Mouse (Mus musculus) CH12.LX (cell line): ENCODE results near the gene Cic. TPM values are rescaled to one million over a fixed set of nuclear protein-coding genes. Genes with fewer than 3 reads are reported as not detected.
"Not testable (repeated sequence)": the region's sequence is repeated elsewhere in the genome, so short reads cannot be mapped to it uniquely, and the experiment has no call there.

ENCODE experiments used
- DNase-seq: peaks from one replicate; pipeline ENCODE4 v3.0.0-alpha.2; 2013; ENCODE audit errors: extremely low read depth
- H3K27ac ChIP-seq: 2 replicates; pipeline ENCODE4 v1.5.1; 2012; ENCODE audit warnings: low read depth, mild to moderate bottlenecking, control low read depth, moderate library complexity; ENCODE audit not compliant: insufficient read depth
- H3K27me3 ChIP-seq: replicated peaks from 2 replicates; pipeline ENCODE3; 2012; ENCODE audit warnings: inconsistent platforms
- H3K36me3 ChIP-seq, 2 experiments: replicated peaks in 1 of 2; 2 replicates each; pipeline versions ENCODE3 to v1.6.1; 2012; ENCODE audit warnings: inconsistent platforms in 1 of 2, low read length in 1 of 2, mild to moderate bottlenecking in 1 of 2, mixed read lengths in 1 of 2, moderate library complexity in 1 of 2; ENCODE audit not compliant: control insufficient read depth in 1 of 2, insufficient read depth in 1 of 2
- H3K4me1 ChIP-seq, 2 experiments: 2 replicates each; pipeline ENCODE4 v1.6.1; 2012; ENCODE audit warnings: inconsistent platforms in 1 of 2, moderate library complexity in 1 of 2; ENCODE audit not compliant: insufficient read depth in 2 of 2, control insufficient read depth in 1 of 2
- H3K4me2 ChIP-seq: 2 replicates; pipeline ENCODE4 v1.6.1; 2012; ENCODE audit warnings: low read depth, mild to moderate bottlenecking, control low read depth; ENCODE audit not compliant: poor library complexity, insufficient read depth, severe bottlenecking
- H3K4me3 ChIP-seq, 3 experiments: fragments of 150-350 bp in 1 of 3; sonication (generic) in 1 of 3; replicated peaks in 1 of 3; 2 replicates each; pipeline versions ENCODE3 to v1.5.1; 2011 to 2012; ENCODE audit warnings: low read depth in 2 of 3, low read length in 2 of 3, mild to moderate bottlenecking in 2 of 3, moderate library complexity in 2 of 3, control low read depth in 1 of 3, improper control_type of control experiment in 1 of 3, inconsistent platforms in 1 of 3, mixed read lengths in 1 of 3; ENCODE audit not compliant: poor library complexity in 1 of 3
- H3K79me2 ChIP-seq: replicated peaks from 2 replicates; pipeline ENCODE4 v1.6.1; 2012; ENCODE audit warnings: mild to moderate bottlenecking, moderate library complexity; ENCODE audit not compliant: control insufficient read depth, poor library complexity, insufficient read depth, severe bottlenecking; ENCODE audit errors: extremely low read depth
- H3K9ac ChIP-seq: 2 replicates; pipeline ENCODE4 v1.6.1; 2012; ENCODE audit warnings: low read depth, mild to moderate bottlenecking, control low read depth, moderate library complexity; ENCODE audit not compliant: insufficient read depth
- H3K9me3 ChIP-seq: replicated peaks from 2 replicates; pipeline ENCODE3; 2012; ENCODE audit warnings: low read length, inconsistent platforms, mixed read lengths
- CHD1 ChIP-seq: IDR thresholded peaks from 2 replicates; pipeline ENCODE4 v1.6.1; 2012; ENCODE audit warnings: low read depth, low read length, improper control_type of control experiment, inconsistent platforms
- CTCF ChIP-seq, 2 experiments: IDR thresholded peaks in 1 of 2; conservative IDR thresholded peaks in 1 of 2; 2 replicates each; pipeline ENCODE4 v1.5.1; 2011 to 2012; ENCODE audit warnings: low read depth in 2 of 2, low read length in 2 of 2, improper control_type of control experiment in 1 of 2, inconsistent platforms in 1 of 2, mild to moderate bottlenecking in 1 of 2, moderate library complexity in 1 of 2
- ELF1 ChIP-seq: IDR thresholded peaks from 2 replicates; pipeline ENCODE4 v1.6.1; 2014; ENCODE audit warnings: low read depth, mild to moderate bottlenecking, inconsistent platforms, low read length, improper control_type of control experiment
- IRF4 ChIP-seq: IDR thresholded peaks from 2 replicates; pipeline ENCODE4 v1.6.1; 2014; ENCODE audit warnings: low read depth, mild to moderate bottlenecking, inconsistent platforms, low read length, improper control_type of control experiment
- JUN ChIP-seq: IDR thresholded peaks from 2 replicates; pipeline ENCODE4 v1.6.1; 2011; ENCODE audit warnings: low read depth, mild to moderate bottlenecking, low read length, improper control_type of control experiment, moderate library complexity; ENCODE audit not compliant: insufficient read depth
- JUND ChIP-seq: conservative IDR thresholded peaks from 2 replicates; pipeline ENCODE4 v1.6.1; 2011; ENCODE audit warnings: low read depth, low read length, improper control_type of control experiment
- MAFK ChIP-seq: IDR thresholded peaks from 2 replicates; pipeline ENCODE4 v1.6.1; 2011; ENCODE audit warnings: low read length, improper control_type of control experiment; ENCODE audit not compliant: insufficient replicate concordance
- MAX ChIP-seq: IDR thresholded peaks from 2 replicates; pipeline ENCODE4 v1.6.1; 2011; ENCODE audit warnings: low read length, improper control_type of control experiment
- MAZ ChIP-seq: IDR thresholded peaks from 2 replicates; pipeline ENCODE4 v1.6.1; 2012; ENCODE audit warnings: low read depth, mild to moderate bottlenecking, inconsistent platforms, low read length, improper control_type of control experiment, moderate library complexity
- POLR2A ChIP-seq: IDR thresholded peaks from 2 replicates; pipeline ENCODE4 v1.6.1; 2011; ENCODE audit warnings: low read depth, mild to moderate bottlenecking, improper control_type of control experiment, low read length
- POLR2AphosphoS2 ChIP-seq: IDR thresholded peaks from 2 replicates; pipeline ENCODE4 v1.6.1; 2011; ENCODE audit warnings: low read depth, low read length, improper control_type of control experiment
- RCOR1 ChIP-seq: conservative IDR thresholded peaks from 2 replicates; pipeline ENCODE4 v1.6.1; 2012; ENCODE audit warnings: low read depth, mild to moderate bottlenecking, inconsistent platforms, low read length, improper control_type of control experiment
- SIN3A ChIP-seq: IDR thresholded peaks from 2 replicates; pipeline ENCODE4 v1.6.1; 2012; ENCODE audit warnings: low read length, improper control_type of control experiment, inconsistent platforms
- SMC3 ChIP-seq: IDR thresholded peaks from 2 replicates; pipeline ENCODE4 v1.6.1; 2011; ENCODE audit warnings: low read depth, low read length, improper control_type of control experiment
- TBP ChIP-seq: conservative IDR thresholded peaks from 2 replicates; pipeline ENCODE4 v1.6.1; 2011; ENCODE audit warnings: low read depth, low read length, improper control_type of control experiment
- UBTF ChIP-seq: IDR thresholded peaks from 2 replicates; pipeline ENCODE4 v1.6.1; 2012; ENCODE audit warnings: low read depth, mild to moderate bottlenecking, inconsistent platforms, low read length, improper control_type of control experiment, moderate library complexity
- ZC3H11A ChIP-seq: IDR thresholded peaks from 2 replicates; pipeline ENCODE4 v1.6.1; 2012; ENCODE audit warnings: low read depth, mild to moderate bottlenecking, inconsistent platforms, low read length, improper control_type of control experiment
- ZKSCAN1 ChIP-seq: IDR thresholded peaks from 2 replicates; pipeline ENCODE4 v1.6.1; 2012; ENCODE audit warnings: low read depth, inconsistent platforms, low read length, improper control_type of control experiment, borderline replicate concordance
- dilution Hi-C: fragments of 300-500 bp; cut with MboI; formaldehyde crosslinking; loops from 2 replicates; pipeline ENCODE4 v1.14.3; 2020; ENCODE audit warnings: low sequenced_read_pairs; ENCODE audit not compliant: extremely low pct_unique_long_range_greater_than_20kb, extremely low pct_ligation_motif_present
- in situ Hi-C: fragments of 300-500 bp; cut with MboI; formaldehyde crosslinking; loops from 3 replicates; pipeline ENCODE4 v1.14.3; 2019; ENCODE audit warnings: low sequenced_read_pairs, low pct_ligation_motif_present, low pct_unique_long_range_greater_than_20kb, mixed read lengths
- polyA plus RNA-seq: library from polyadenylated mRNA; unstranded; fragments of >175 nt; gene quantifications from 2 replicates; pipeline ENCODE4 v1.2.1, GENCODE M21; 2012; ENCODE audit warnings: low read depth; ENCODE audit not compliant: insufficient read length
- total RNA-seq, 2 experiments: library from RNA; depleted of rRNA; stranded (reverse); fragments of 300-350 nt in 1 of 2; fragments of >200 nt in 1 of 2; gene quantifications; 2 replicates each; pipeline ENCODE4 v1.2.3; 2012 to 2014

The Cic gene
- total and polyA plus RNA-seq, 3 experiments, result 2.5 to 34.5 (median 21.7) TPM

- dilution Hi-C loops, result no loop called here
- Histone ChIP-seq H3K27me3 (peaks cover 8% of the 10 kb centered on the region), H3K4me1 (no peaks in the 10 kb centered on the region), H3K4me3 (no peak overlapping the region), H3K9me3 (peaks cover 5% of the 10 kb centered on the region), H3K27ac (no peak overlapping the region), H3K9ac (no peak overlapping the region), H3K79me2 (no peaks in the 10 kb centered on the region), H3K4me2 (no peak overlapping the region), H3K36me3 (no peaks in the 10 kb centered on the region)
- TF ChIP-seq SIN3A, result no peak
- TF ChIP-seq CHD1, result no peak
- TF ChIP-seq IRF4, result no peak
- TF ChIP-seq POLR2AphosphoS2, result no peak
- no peak for TF ChIP-seq CTCF (conservative IDR thresholded peaks at IDR 0.05 in 1 of 2, IDR thresholded peaks at IDR 0.05 in 1 of 2; ENCODE audit: low read depth in 2 of 2, low read length in 2 of 2)
- TF ChIP-seq MAX, result no peak
- TF ChIP-seq RCOR1, result no peak
- TF ChIP-seq MAZ, result no peak
- no peak for TF ChIP-seq TBP
- TF ChIP-seq ZC3H11A, result no peak
- no peak for TF ChIP-seq SMC3
- no peak for TF ChIP-seq MAFK
- TF ChIP-seq JUND, result no peak
- no peak for TF ChIP-seq ZKSCAN1
- TF ChIP-seq JUN, result no peak
- DNase-seq, result no peak
- in situ Hi-C loops, result no loop called here
Observed at GRCm38 (mm10) chr7:25323219-25323618, 55.7 kb downstream of the Cic start.

- peaks cover 17% of the 10 kb centered on the region for H3K27me3 ChIP-seq
- H3K4me1 ChIP-seq, H3K36me3 ChIP-seq, DNase-seq, H3K9me3 ChIP-seq, H3K4me3 ChIP-seq, dilution Hi-C loops, H3K4me2 ChIP-seq, H3K9ac ChIP-seq, H3K79me2 ChIP-seq, in situ Hi-C loops, H3K27ac ChIP-seq: not testable (repeated sequence)
Observed at GRCm38 (mm10) chr7:25325431-25325830, 57.9 kb downstream of the Cic start.

GRCm38 (mm10) chr7:25326233-25326632 is 58.7 kb downstream of the Cic start:
- TF ChIP-seq ELF1 (no peak), ZC3H11A (no peak), UBTF (no peak), POLR2A (no peak), ZKSCAN1 (no peak)
- Histone ChIP-seq H3K27me3 (peaks cover 17% of the 10 kb centered on the region), H3K27ac (no peak overlapping the region), H3K9ac (no peak overlapping the region), H3K79me2 (no peaks in the 10 kb centered on the region), H3K36me3 (no peaks in the 10 kb centered on the region), H3K4me1 (no peaks in the 10 kb centered on the region), H3K4me2 (no peak overlapping the region), H3K9me3 (peaks cover 2% of the 10 kb centered on the region), H3K4me3 (no peak overlapping the region)
- dilution Hi-C loops, result no loop called here
- DNase-seq, result no peak
- in situ Hi-C loops, result no loop called here
